Mouse (Mus musculus) midbrain, postnatal 0 days (tissue): Measurements from ENCODE around the gene Banf2. TPM values are rescaled to one million over a fixed set of nuclear protein-coding genes. Genes with fewer than 3 reads are reported as not detected.

Source experiments
- ATAC-seq: fragments of 200-750 bp; cut with Nextera tagmentation; 2 replicates; pipeline ENCODE4 v1.8.0; 2017; ENCODE audit warnings: moderate number of reproducible peaks, mild to moderate bottlenecking, moderate TSS enrichment, moderate library complexity; ENCODE audit not compliant: low FRiP score
- DNase-seq: peaks from one replicate; pipeline ENCODE4 v3.0.0-alpha.2; 2015; ENCODE audit warnings: low spot score
- H3K27ac ChIP-seq: fragments of 300-500 bp; sonication (generic); 2 replicates; pipeline ENCODE4 v1.5.1; 2014; ENCODE audit warnings: low read depth, mild to moderate bottlenecking, low read length, mixed read lengths
- H3K27me3 ChIP-seq: fragments of 300-500 bp; sonication (generic); 2 replicates; pipeline ENCODE4 v1.6.1; 2014; ENCODE audit warnings: low read length, control low read depth, mixed read lengths; ENCODE audit not compliant: insufficient read depth
- H3K36me3 ChIP-seq: fragments of 300-500 bp; sonication (generic); 2 replicates; pipeline ENCODE4 v1.6.1; 2014; ENCODE audit warnings: low read length, control low read depth, mixed read lengths; ENCODE audit not compliant: insufficient read depth
- H3K4me1 ChIP-seq: fragments of 300-500 bp; sonication (generic); 2 replicates; pipeline ENCODE4 v1.6.1; 2014; ENCODE audit warnings: mild to moderate bottlenecking, control low read depth, antibody characterized with exemption, low read length, mixed read lengths; ENCODE audit not compliant: insufficient read depth
- H3K4me2 ChIP-seq: fragments of 300-500 bp; sonication (generic); 2 replicates; pipeline ENCODE4 v1.6.1; 2014; ENCODE audit warnings: low read depth, mild to moderate bottlenecking, low read length, mixed read lengths; ENCODE audit not compliant: poor library complexity, severe bottlenecking
- H3K4me3 ChIP-seq: fragments of 300-500 bp; sonication (generic); 2 replicates; pipeline ENCODE4 v1.5.1; 2014; ENCODE audit warnings: low read depth, mild to moderate bottlenecking, low read length, moderate library complexity
- H3K9ac ChIP-seq: fragments of 300-500 bp; sonication (generic); replicated peaks from 2 replicates; pipeline ENCODE4 v1.6.1; 2014; ENCODE audit warnings: mild to moderate bottlenecking, low read length, moderate library complexity, mixed read lengths; ENCODE audit not compliant: poor library complexity, severe bottlenecking
- H3K9me3 ChIP-seq: fragments of 300-500 bp; sonication (generic); 2 replicates; pipeline ENCODE4 v1.6.1; 2016; ENCODE audit warnings: low read length, control low read depth
- CTCF ChIP-seq: IDR thresholded peaks from 2 replicates; pipeline ENCODE4 v1.5.1; 2016; ENCODE audit warnings: antibody characterized with exemption, mild to moderate bottlenecking
- WGBS: fragments of 180-500 bp; shearing (Covaris S2); extraction: QIAGEN DNeasy Blood & Tissue Kit; methylation state at CpG from one replicate; pipeline ENCODE4 v1.1.7; 2014; 5-methylcytosine and 5-hydroxymethylcytosine counted together
- polyA plus RNA-seq: library from polyadenylated mRNA; unstranded; fragments of >200 nt; fragmentation: Nextera tagmentation; extraction: Ambion mirVana; gene quantifications from 2 replicates; pipeline ENCODE4 v1.2.1, GENCODE M21; 2015
- total RNA-seq: library from RNA; depleted of rRNA; stranded (reverse); fragments of >200 nt; gene quantifications from 2 replicates; pipeline ENCODE4 v1.2.3, GENCODE M21; 2014

The Banf2 gene
- total and polyA plus RNA-seq, 2 experiments from 2014 or later = not detected

DNA sequence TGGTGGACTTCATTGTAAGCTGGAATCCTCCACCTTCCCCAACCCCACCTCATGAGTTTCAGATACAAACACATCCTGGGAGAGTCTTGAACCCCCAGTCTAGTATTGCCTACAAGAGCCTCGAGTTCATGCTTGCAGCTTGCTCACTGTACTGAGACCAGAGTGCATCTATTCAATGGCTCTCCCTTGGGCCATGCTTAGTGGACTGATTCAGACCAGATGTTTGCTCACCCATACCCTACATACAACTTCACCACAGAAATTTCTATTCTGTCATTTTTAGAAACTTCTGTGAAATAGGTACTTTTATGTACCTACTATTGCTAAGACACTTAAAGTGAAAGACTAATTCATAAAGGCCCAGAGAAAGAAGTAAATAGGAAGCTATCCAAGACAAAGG is 39.9 kb upstream of the Banf2 start:
- H3K4me3 ChIP-seq = no peak overlapping the region
- ATAC-seq (no peak), DNase-seq (no peak)
- H3K9me3 ChIP-seq = no peaks in the 10 kb centered on the region
- H3K27ac ChIP-seq = no peak overlapping the region
- no peak for TF ChIP-seq CTCF
- no peaks in the 10 kb centered on the region for H3K36me3 ChIP-seq
- no peak overlapping the region for H3K9ac ChIP-seq
- H3K4me1 ChIP-seq = no peaks in the 10 kb centered on the region
- H3K4me2 ChIP-seq = no peak overlapping the region
- 89% methylated on average over 1 of the region's 1 CpGs for WGBS
- H3K27me3 ChIP-seq = no peaks in the 10 kb centered on the region

DNA sequence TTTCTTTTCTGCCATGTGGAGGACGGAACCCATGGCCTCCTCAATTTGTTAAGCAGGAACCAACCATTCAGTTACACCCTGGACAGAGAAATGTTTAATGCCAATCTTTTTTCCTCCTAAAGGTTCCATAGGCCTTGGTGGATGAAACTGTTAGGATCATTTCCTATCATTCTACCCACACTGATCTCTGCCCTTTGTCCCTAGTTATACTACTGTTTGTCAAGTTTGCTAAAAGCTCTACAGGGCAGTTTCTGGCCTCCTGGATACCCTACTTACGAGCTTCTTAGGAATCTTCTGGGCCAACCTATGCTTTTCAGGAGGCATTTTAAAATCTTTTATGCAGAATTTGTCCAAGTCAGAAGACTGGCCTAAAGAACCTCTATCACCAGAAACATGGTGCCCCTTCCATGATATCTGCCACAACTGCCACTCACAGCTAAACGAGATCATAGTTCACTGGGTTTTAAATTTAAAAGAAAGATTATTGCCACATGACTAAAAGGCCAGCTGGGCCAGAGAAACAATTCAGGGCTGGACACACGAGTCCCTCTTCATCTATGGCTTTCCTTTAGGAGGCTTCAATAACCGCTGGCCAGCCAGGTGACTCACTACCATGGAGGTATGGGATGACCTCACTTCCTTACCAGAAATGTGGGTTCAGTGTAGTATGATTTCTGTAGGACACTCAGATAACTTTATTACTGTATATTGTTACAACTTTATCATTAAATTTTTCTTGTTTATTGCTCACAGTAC is 30.5 kb upstream of the Banf2 start:
- Histone ChIP-seq H3K9me3 (no peaks in the 10 kb centered on the region), H3K36me3 (no peaks in the 10 kb centered on the region), H3K9ac (no peak overlapping the region), H3K27ac (no peak overlapping the region), H3K4me2 (no peak overlapping the region), H3K27me3 (no peaks in the 10 kb centered on the region), H3K4me3 (no peak overlapping the region), H3K4me1 (no peaks in the 10 kb centered on the region)
- ATAC-seq (no peak), DNase-seq (no peak)
- no peak for TF ChIP-seq CTCF
- WGBS = 85% methylated on average over 5 of the region's 5 CpGs

DNA sequence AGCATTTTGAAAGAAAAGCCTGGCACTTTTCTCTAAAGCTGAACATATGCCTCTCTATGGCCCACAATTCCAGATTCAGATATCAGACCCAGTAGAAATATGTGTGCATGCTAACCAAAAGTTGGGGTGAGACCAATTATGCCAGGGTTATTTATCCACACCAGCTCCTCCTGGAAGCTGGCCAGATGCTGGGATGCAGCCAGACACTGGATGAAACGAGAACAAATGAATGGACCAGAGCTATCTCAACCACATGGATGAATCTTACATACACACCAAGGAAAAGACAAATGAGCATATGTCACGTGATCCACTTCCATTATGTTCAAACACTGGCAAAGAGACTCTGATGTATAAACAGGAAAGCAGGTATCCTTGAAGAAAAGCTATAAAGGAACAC is 29.3 kb upstream of the Banf2 start:
- no peaks in the 10 kb centered on the region for H3K4me1 ChIP-seq
- no peak overlapping the region for H3K4me3 ChIP-seq
- WGBS = 63% methylated on average over 2 of the region's 2 CpGs
- no peak overlapping the region for H3K27ac ChIP-seq
- peak; percentile 29 for DNase-seq
- no peaks in the 10 kb centered on the region for H3K36me3 ChIP-seq
- TF ChIP-seq CTCF = no peak
- H3K4me2 ChIP-seq = no peak overlapping the region
- no peaks in the 10 kb centered on the region for H3K27me3 ChIP-seq
- H3K9ac ChIP-seq = no peak overlapping the region
- no peak for ATAC-seq
- no peaks in the 10 kb centered on the region for H3K9me3 ChIP-seq

DNA sequence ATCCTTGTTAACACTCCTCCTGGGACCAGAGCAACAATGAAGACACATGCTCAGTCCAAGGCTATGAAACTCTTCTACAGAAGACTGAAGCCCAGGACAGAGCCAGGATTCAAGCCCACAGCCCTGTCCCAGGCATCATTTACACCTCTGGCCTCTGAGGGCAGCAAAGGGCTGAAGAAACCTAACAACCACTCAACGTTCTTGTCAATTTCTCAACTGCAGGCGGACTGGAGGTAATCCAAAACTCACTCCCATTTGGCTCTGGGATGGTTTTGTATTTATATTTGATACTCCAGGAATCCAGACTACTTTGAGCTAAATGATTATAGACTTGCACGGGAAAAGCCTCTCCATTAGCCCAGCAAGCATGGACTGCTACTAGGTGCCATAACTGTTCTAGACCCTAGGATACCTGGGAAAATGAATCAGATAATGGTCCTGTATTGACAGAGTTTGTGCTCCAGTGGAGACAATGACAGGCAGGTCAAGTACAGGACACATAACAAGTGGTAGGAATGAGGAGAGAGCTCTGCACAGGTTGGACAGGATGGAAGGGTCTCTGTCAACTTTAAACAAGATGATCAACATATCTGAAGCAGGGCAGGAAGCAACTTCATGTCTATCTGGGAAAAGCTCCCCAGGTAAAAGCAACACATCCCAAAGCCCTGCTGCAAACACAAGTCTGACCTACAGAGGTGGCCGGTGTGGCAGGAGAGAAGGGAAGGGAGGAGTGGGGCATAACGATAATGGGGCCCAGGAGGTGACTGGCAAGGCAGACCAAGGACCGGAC is 27.5 kb upstream of the Banf2 start:
- Histone ChIP-seq H3K4me1 (peaks cover 8% of the 10 kb centered on the region; the same call in 1 of the 2 replicates), H3K4me3 (no peak overlapping the region), H3K9ac (no peak overlapping the region), H3K36me3 (no peaks in the 10 kb centered on the region), H3K4me2 (no peak overlapping the region), H3K27ac (no peak overlapping the region), H3K27me3 (no peaks in the 10 kb centered on the region), H3K9me3 (no peaks in the 10 kb centered on the region)
- DNase-seq (no peak), ATAC-seq (no peak)
- no peak for TF ChIP-seq CTCF
- WGBS = 83% methylated on average over 6 of the region's 6 CpGs

DNA sequence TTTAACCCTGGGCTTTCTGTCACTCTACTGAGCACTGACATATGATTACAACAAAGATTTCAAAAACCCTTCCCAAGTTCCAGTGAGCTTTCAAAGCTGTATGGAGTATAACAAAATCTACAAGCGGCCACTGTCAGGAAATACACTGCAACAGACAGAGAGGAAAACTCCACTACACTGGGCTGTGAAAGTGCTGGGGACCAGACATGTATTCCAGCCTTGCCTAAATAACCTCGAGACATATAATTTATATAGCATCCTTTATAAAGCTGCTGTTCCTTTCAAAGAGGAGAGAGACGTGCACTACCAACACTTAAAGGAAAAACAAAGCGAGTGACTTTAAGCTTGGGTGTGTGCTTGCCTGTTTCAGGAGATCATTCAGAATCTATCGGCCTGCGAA is 26.2 kb upstream of the Banf2 start:
- no peak for ATAC-seq
- Histone ChIP-seq H3K4me1 (peaks cover 8% of the 10 kb centered on the region; the same call in 1 of the 2 replicates), H3K4me3 (no peak overlapping the region), H3K36me3 (no peaks in the 10 kb centered on the region), H3K4me2 (no peak overlapping the region), H3K9ac (no peak overlapping the region), H3K27me3 (no peaks in the 10 kb centered on the region), H3K27ac (no peak overlapping the region), H3K9me3 (no peaks in the 10 kb centered on the region)
- no peak for TF ChIP-seq CTCF
- 87% methylated on average over 6 of the region's 6 CpGs for WGBS
- no peak for DNase-seq

DNA sequence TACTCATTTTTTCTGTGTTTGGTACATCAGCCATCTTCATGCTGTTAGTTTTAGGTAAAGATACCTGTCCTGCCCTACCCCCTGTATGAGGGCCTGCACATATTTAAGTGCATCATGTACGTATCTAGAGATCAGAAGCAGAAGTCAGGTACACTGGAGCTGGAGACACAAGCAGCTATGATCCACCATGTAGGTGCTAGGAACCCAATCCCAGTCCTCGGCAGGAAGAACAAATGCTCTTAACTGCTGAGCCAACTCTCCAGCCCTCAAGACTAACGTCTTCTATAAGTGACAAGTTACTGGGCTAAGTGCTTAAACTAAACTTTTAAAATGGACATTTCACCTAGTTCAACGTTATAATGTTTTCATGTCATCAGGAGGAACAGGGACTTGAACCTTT is 25.6 kb upstream of the Banf2 start:
- Histone ChIP-seq H3K27ac (no peak overlapping the region), H3K36me3 (no peaks in the 10 kb centered on the region), H3K9ac (no peak overlapping the region), H3K4me1 (peaks cover 8% of the 10 kb centered on the region; the same call in 1 of the 2 replicates), H3K9me3 (no peaks in the 10 kb centered on the region), H3K4me3 (no peak overlapping the region), H3K4me2 (no peak overlapping the region), H3K27me3 (no peaks in the 10 kb centered on the region)
- DNase-seq (no peak), ATAC-seq (no peak)
- TF ChIP-seq CTCF = no peak
- 93% methylated on average over 4 of the region's 4 CpGs for WGBS
